Mouse (Mus musculus): ENCODE data around the gene I830077J02Rik.
"Not testable (repeated sequence)": the region's sequence is repeated elsewhere in the genome, so short reads cannot be mapped to it uniquely, and the experiment has no call there.

The I830077J02Rik gene

GRCm38 (mm10) chr3:105918355-105918745 is 14.1 kb downstream of the I830077J02Rik start:
- no peak for DNase-seq (ENCODE audit: inconsistent ontology term)

GRCm38 (mm10) chr3:105917656-105918354 is 14.7 kb downstream of the I830077J02Rik start:
- DNase-seq (ENCODE audit: inconsistent ontology term), result no peak

GRCm38 (mm10) chr3:105916455-105916854 is 16.0 kb downstream of the I830077J02Rik start:
- not testable (repeated sequence) for DNase-seq (ENCODE audit: inconsistent ontology term)

- DNase-seq (ENCODE audit: inconsistent ontology term), result no peak
Measured at GRCm38 (mm10) chr3:105915281-105915680, 17.2 kb downstream of the I830077J02Rik start.

GRCm38 (mm10) chr3:105913839-105914681 is 18.4 kb downstream of the I830077J02Rik start:
- no peak for DNase-seq (ENCODE audit: inconsistent ontology term)

- no peak for DNase-seq (ENCODE audit: inconsistent ontology term)
Measured at GRCm38 (mm10) chr3:105912097-105912880, 20.2 kb downstream of the I830077J02Rik start.

- no peak for DNase-seq (ENCODE audit: inconsistent ontology term)
Measured at GRCm38 (mm10) chr3:105910519-105911190, 21.8 kb downstream of the I830077J02Rik start.

GRCm38 (mm10) chr3:105908976-105909375 is 23.5 kb downstream of the I830077J02Rik start:
- DNase-seq (ENCODE audit: inconsistent ontology term), result no peak

- DNase-seq (ENCODE audit: inconsistent ontology term), result no peak
Measured at GRCm38 (mm10) chr3:105907956-105908655, 24.4 kb downstream of the I830077J02Rik start.

- DNase-seq (ENCODE audit: inconsistent ontology term), result no peak
Measured at GRCm38 (mm10) chr3:105904721-105905120, 27.7 kb downstream of the I830077J02Rik start.

- no peak for DNase-seq (ENCODE audit: inconsistent ontology term)
Measured at GRCm38 (mm10) chr3:105904213-105904612, 28.3 kb downstream of the I830077J02Rik start.

- no peak for DNase-seq (ENCODE audit: inconsistent ontology term)
Measured at GRCm38 (mm10) chr3:105901468-105901867, 31.0 kb downstream of the I830077J02Rik start.

- no peak for DNase-seq (ENCODE audit: inconsistent ontology term)
Measured at GRCm38 (mm10) chr3:105900716-105901115, 31.7 kb downstream of the I830077J02Rik start.

GRCm38 (mm10) chr3:105900266-105900665 is 32.2 kb downstream of the I830077J02Rik start:
- DNase-seq (ENCODE audit: inconsistent ontology term), result no peak

- DNase-seq (ENCODE audit: inconsistent ontology term), result peak; percentile 76
Measured at GRCm38 (mm10) chr3:105899394-105900147, 32.9 kb downstream of the I830077J02Rik start.

- no peak for DNase-seq (ENCODE audit: inconsistent ontology term)
Measured at GRCm38 (mm10) chr3:105898861-105899260, 33.6 kb downstream of the I830077J02Rik start.

GRCm38 (mm10) chr3:105898325-105898724 is 34.1 kb downstream of the I830077J02Rik start:
- DNase-seq (ENCODE audit: inconsistent ontology term), result peak; percentile 51

- no peak for DNase-seq (ENCODE audit: inconsistent ontology term)
Measured at GRCm38 (mm10) chr3:105896811-105897210, 35.7 kb downstream of the I830077J02Rik start.

GRCm38 (mm10) chr3:105894601-105895592 is 37.6 kb downstream of the I830077J02Rik start:
- DNase-seq (ENCODE audit: inconsistent ontology term), result peak; percentile 95
